8 mouse cellular contexts compared by ENCODE assay signal in the genomic region with DNA sequence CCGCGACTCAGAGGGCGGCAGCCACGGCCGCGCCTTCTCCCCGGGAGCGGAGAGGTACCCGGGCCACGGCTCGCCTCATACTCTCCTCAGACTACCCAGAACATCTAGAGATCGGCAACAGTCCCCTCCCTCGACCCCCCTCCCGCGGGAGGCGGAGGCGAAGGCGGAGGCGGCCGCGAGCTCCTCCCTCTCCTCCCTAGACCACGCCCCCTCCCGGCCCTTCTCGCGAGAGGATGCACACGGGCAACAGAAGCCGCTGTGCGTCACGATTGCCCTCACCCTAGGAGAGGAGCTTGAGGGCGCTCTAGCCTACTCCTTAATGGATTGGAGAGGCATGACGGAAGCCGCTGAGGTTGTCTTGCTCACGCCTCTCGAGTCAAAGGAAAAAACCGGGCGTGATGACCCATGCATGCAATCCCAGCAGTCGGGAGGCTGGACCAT. TPM values are rescaled to one million over a fixed set of nuclear protein-coding genes. Genes with fewer than 3 reads are reported as not detected.
DNase-seq lines count a peak whose midpoint lies in the region; ATAC-seq lines count a peak whose summit lies in the region.

TSS of gene Dcaf6 (minus strand) at position 116 of the 441 bp plus-strand sequence.
TSS of gene Mpc2 (plus strand) at position 278 of the 441 bp plus-strand sequence.

- no peaks in the 10 kb centered on the region for H3K9me3 ChIP-seq in heart, embryonic 13.5 days
- H3K9me3 ChIP-seq in liver, embryonic 12.5 days (replicated peaks) = no peaks in the 10 kb centered on the region
- H3K9me3 ChIP-seq in stomach, embryonic 15.5 days = no peaks in the 10 kb centered on the region

- no peaks in the 10 kb centered on the region for H3K27me3 ChIP-seq in heart, embryonic 13.5 days (replicated peaks)
- no peaks in the 10 kb centered on the region for H3K27me3 ChIP-seq in liver, embryonic 12.5 days (replicated peaks)
- H3K27me3 ChIP-seq in stomach, embryonic 15.5 days (replicated peaks) = no peaks in the 10 kb centered on the region

- H3K4me2 ChIP-seq in heart, embryonic 13.5 days = peak within 1 kb of the TSS; percentile 82
- peak within 1 kb of the TSS; percentile 78 for H3K4me2 ChIP-seq in liver, embryonic 12.5 days
- H3K4me2 ChIP-seq in stomach, embryonic 15.5 days = peak within 1 kb of the TSS; percentile 72

- peak; percentile 86 for ATAC-seq in heart, embryonic 13.5 days (ENCODE audit: extremely low read depth, insufficient number of reproducible peaks, low FRiP score, low TSS enrichment)
- ATAC-seq in liver, embryonic 12.5 days = peak; percentile 82
- ATAC-seq in stomach, embryonic 15.5 days (ENCODE audit: insufficient read depth, low FRiP score, low read depth) = peak; percentile 89

- DNase-seq in CD4-positive, CD25-positive, alpha-beta regulatory T cell, adult 2 months (ENCODE audit: low read depth, low spot score) = peak; percentile 99
- DNase-seq in fat pad, adult 2 months (ENCODE audit: extremely low read depth, low read depth, low spot score) = peak; percentile 75
- peak; percentile 100 for DNase-seq in kidney, postnatal 10 days
- peak; percentile 100 for DNase-seq in natural killer cell, adult 2 months (ENCODE audit: low spot score in 2 of 2)

- H3K36me3 ChIP-seq in heart, embryonic 13.5 days = no peaks in the 10 kb centered on the region
- H3K36me3 ChIP-seq in liver, embryonic 12.5 days = no peaks in the 10 kb centered on the region
- H3K36me3 ChIP-seq in stomach, embryonic 15.5 days = no peaks in the 10 kb centered on the region

- peak within 1 kb of the TSS; percentile 92 for H3K4me3 ChIP-seq in brown adipose tissue, adult 24 weeks (ENCODE audit: insufficient read depth, low read depth, low read length)
- peak within 1 kb of the TSS; percentile 96 for H3K4me3 ChIP-seq in heart, embryonic 13.5 days
- peak within 1 kb of the TSS; percentile 97 for H3K4me3 ChIP-seq in liver, embryonic 12.5 days
- peak within 1 kb of the TSS; percentile 87 for H3K4me3 ChIP-seq in stomach, embryonic 15.5 days (replicated peaks)

- peak within 1 kb of the TSS; percentile 95 for H3K9ac ChIP-seq in heart, embryonic 13.5 days
- H3K9ac ChIP-seq in liver, embryonic 12.5 days = peak within 1 kb of the TSS; percentile 99
- peak within 1 kb of the TSS; percentile 82 for H3K9ac ChIP-seq in stomach, embryonic 15.5 days

- WGBS in heart, embryonic 13.5 days = under 1% methylated on average over 37 of the region's 37 CpGs
- under 1% methylated on average over 37 of the region's 37 CpGs for WGBS in liver, embryonic 12.5 days (ENCODE audit: insufficient replicate concordance)
- 0% methylated on average over 37 of the region's 37 CpGs for WGBS in stomach, embryonic 15.5 days

- peak within 1 kb of the TSS; percentile 99 for H3K27ac ChIP-seq in brown adipose tissue, adult 24 weeks (replicated peaks; ENCODE audit: low read depth, low read length)
- peak within 1 kb of the TSS; percentile 99 for H3K27ac ChIP-seq in heart, embryonic 13.5 days (replicated peaks)
- peak within 1 kb of the TSS; percentile 98 for H3K27ac ChIP-seq in liver, embryonic 12.5 days
- peak within 1 kb of the TSS; percentile 98 for H3K27ac ChIP-seq in stomach, embryonic 15.5 days

- no peaks in the 10 kb centered on the region for H3K4me1 ChIP-seq in brown adipose tissue, adult 24 weeks (ENCODE audit: control insufficient read depth, insufficient read depth, insufficient read length, low read length)
- H3K4me1 ChIP-seq in heart, embryonic 13.5 days = peaks cover 26% of the 10 kb centered on the region
- H3K4me1 ChIP-seq in liver, embryonic 12.5 days = peaks cover 29% of the 10 kb centered on the region
- 0 out of 2 replicates have a peak, but pooled peaks cover 3% of the 10 kb centered on the region for H3K4me1 ChIP-seq in stomach, embryonic 15.5 days

RNA-seq across cellular contexts. Expression of gene Dcaf6, which starts in this region (rescaled TPM):
- polyA plus RNA-seq in brown adipose tissue, adult 24 weeks (2012; ENCODE audit: insufficient read depth, insufficient read length, missing spikeins) = 48.9 and 57.7 TPM in 2 replicates
- 15.2 and 17.2 TPM in 2 replicates for polyA plus RNA-seq in heart, embryonic 13.5 days (2015; fragmentation: Nextera tagmentation; extraction: Ambion mirVana)
- polyA plus RNA-seq in liver, embryonic 12.5 days (2016; fragmentation: Nextera tagmentation; extraction: Ambion mirVana) = 15.5 and 15.9 TPM in 2 replicates
- polyA plus RNA-seq in stomach, embryonic 15.5 days (2015; fragmentation: Nextera tagmentation; extraction: Ambion mirVana) = 16.1 and 17.2 TPM in 2 replicates

RNA-seq across cellular contexts. Expression of gene Mpc2, which starts in this region (rescaled TPM):
- 2,118 and 2,348 TPM in 2 replicates for polyA plus RNA-seq in brown adipose tissue, adult 24 weeks (2012; ENCODE audit: insufficient read depth, insufficient read length, missing spikeins)
- polyA plus RNA-seq in heart, embryonic 13.5 days (2015; fragmentation: Nextera tagmentation; extraction: Ambion mirVana) = 223 and 234 TPM in 2 replicates
- polyA plus RNA-seq in liver, embryonic 12.5 days (2016; fragmentation: Nextera tagmentation; extraction: Ambion mirVana) = 184 and 196 TPM in 2 replicates
- polyA plus RNA-seq in stomach, embryonic 15.5 days (2015; fragmentation: Nextera tagmentation; extraction: Ambion mirVana) = 157 and 159 TPM in 2 replicates

Comparison
In these comparisons a context has a peak if more than half of its experiments do, and no peak if none do; other contexts are left out.
1. Peak in every context shown above with its lines: DNase-seq, ATAC-seq, H3K4me3 ChIP-seq and H3K27ac ChIP-seq.